Mouse (Mus musculus) retina, embryonic 14.5 days (tissue): Measurements from ENCODE around the gene Dlk2.

Experiments used
- DNase-seq: peaks from one replicate; pipeline ENCODE4 v3.0.0-alpha.2; 2015; ENCODE audit warnings: low spot score

Dlk2 gene

DNA sequence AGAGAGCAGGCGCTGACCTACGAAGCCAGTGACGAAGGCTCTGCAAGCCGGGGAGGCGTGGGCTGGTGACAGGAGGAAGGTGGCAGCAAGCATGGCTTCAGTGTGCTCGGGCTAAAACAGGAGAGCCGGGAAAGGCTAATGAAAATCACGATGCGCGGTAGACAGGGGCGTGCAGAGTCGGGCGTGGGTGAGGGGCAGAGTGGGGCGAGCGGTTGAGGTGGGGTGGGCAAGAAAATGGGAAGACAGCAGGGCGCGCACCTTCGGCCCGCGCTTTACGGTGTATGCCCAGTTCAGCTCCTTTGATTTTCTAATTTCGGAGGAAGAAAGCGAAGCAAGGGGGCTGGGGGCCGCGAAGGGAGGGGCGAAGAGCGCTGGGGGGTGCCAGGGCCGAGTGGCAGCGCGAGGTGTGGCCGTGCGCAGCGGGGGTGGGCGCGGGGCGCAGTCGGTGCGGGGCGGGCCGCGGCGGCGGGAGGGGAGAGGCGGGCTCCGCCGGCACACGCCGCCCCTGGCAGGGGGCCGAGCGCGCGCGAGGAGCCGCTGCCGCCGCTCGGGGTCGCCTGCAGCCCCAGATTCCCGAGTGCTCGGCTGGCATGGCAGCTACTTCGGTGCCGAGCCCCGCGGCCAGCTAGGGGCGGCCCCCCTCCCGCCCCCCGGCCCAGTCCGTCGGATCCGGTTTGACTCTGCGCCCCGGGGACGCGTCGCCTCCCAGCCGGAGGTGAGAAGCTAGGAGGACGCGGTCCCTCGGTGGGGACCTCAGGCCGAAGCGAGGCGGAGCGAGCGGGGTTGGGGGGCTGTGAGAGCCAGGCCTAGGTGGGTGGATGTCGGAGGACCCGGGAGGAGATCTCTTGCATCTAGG lies at the start of gene Dlk2:
Gene Dlk2, plus strand, starts transcription at position 58 of the 856 bp plus-strand sequence.
- peak; percentile 40 for DNase-seq

GRCm38 (mm10) chr17:46247512-46248188 lies 49.6 kb upstream of the Dlk2 start, which contains the start of the genes Polr1c and Yipf3:
Polr1c (minus strand) TSS chr17:46248054.
Yipf3 (plus strand) TSS chr17:46248080.
- DNase-seq, result peak; percentile 97

GRCm38 (mm10) chr17:46248189-46248522 lies 49.1 kb upstream of the Dlk2 start:
- no peak for DNase-seq

DNA sequence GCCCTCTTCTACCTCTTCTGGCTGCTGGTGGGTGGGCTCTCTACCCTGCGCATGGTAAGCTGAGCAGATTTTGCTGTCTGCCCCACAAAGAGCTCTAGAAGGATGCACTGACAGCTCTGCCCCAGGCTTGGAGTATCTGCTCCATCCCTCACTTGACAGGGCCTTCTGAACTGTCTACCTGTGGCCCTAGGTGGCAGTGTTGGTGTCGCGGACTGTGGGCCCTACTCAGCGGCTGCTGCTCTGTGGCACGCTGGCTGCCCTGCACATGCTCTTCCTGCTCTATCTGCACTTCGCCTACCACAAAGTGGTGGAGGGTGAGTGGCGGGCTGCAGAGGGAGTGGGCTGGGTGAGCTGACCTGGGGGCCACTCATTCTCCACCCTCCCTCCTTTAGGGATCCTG lies 46.0 kb upstream of the Dlk2 start:
- DNase-seq, result no peak

DNA sequence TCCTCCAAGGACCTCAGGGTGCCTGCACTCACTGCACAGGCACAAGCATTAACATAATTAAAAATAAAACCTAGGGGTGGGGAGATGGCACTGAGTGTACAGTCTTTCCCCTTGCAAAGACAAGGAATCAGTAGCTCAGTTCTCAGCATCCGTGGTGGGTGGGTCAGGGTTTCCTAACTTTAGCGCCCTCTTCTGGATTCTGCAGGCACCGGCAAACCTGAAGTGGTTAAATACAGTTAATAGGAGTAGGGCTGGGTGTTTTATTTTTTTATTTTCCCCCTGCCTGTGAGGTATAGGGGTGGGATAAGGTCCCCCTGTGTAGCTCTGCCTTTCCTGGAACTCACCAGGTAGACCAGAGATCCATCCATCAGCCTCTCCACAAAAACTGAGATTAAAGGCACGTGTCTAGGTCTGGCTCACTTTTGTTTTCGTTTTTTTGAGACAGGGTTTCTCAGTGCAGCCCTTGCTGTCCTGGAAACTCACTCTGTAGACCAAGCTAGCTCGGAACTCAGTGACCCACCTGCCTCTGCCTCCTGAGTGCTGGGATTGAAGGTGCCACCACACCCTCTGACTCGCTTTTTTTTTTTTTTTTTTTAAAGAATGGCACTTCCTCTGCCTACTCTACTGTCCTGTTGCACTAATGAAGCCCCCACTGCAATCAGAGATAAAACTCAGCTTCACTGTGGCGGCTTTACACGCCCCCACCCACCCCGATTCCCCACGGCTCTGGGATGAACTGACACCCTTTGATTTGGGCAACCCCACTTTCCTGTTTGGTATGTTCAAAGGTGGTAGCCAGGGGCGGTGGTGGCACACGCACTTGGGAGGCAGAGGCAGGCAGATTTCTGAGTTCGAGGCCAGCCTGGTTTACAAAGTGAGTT lies 44.4 kb upstream of the Dlk2 start:
- DNase-seq, result peak; percentile 73

DNA sequence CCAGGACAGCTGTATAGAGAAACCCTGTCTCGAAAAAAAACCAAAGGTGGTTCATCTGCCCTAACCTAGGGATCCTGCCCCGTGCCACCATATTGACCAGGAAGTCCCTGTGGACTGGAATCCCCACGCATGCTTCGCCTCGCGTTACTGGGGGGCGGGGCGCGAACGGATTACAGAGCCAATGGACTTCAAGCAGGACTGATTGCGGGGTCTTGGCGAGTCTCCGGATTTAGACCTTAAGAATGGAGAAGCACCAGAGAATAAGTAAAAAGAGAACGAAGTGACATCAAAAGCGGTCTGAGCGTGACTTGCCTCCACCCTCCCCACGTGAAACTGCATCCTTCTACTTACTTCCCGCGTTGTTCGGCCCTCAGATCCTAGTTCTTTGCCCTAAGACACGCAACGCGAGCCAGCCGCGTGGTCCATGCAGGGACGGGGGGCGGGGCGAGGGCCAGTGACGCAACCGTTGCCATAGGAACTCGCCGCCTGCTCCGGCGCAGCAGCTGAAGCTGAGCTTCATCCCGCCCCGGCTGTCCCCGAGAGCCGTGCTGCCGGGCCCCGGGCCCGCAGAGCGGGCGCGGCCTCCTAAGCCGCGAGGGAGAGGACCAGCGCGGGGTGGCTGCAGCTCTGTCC lies 43.7 kb upstream of the Dlk2 start, which contains the start of gene Lrrc73:
Gene Lrrc73, plus strand, starts transcription at position 80 of the 633 bp plus-strand sequence.
- DNase-seq, result peak; percentile 94

DNA sequence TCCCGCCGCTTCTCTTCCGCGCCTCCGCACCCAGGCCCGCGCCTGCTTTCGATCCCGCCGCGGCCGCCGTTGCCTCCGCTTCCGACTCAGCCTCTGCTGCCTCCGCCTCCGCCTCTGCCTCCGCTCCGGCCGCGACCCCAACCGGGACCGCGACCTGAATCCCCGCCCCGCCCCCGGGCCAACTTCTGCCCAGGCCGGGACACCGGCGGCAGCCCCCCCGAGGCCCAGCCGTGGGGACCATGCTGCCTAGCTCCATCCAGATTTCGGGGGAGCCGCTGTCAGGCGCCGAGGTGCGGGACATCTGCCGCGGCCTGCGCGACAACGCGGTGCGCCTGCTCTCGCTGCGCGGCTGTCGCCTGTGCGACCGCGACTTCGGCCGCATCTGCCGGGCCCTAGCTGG lies 43.1 kb upstream of the Dlk2 start:
- peak; percentile 41 for DNase-seq

GRCm38 (mm10) chr17:46255147-46255546 lies 42.1 kb upstream of the Dlk2 start:
- DNase-seq, result no peak

- DNase-seq, result no peak
Measured at GRCm38 (mm10) chr17:46258279-46259053, 38.8 kb upstream of the Dlk2 start.

DNA sequence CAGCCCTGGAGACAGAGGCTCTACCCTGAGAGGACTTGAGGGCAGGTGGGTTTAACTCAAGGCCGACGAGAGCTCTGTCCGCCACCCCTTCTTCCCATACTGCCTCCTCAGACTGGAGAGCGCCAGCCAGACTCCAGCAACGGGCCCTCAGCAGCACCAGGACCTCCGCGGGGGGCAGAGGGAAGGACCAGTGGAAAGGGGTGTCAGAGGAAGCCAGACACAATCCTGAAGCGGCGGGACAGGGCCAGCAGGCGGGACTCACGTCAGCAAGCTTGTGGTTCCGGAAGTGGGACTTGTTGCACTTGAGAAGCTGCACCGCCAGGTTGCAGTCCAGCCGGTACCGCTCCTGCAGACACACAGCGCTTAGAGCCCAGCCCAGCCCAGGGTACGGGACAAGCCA lies 37.5 kb upstream of the Dlk2 start:
- no peak for DNase-seq

- no peak for DNase-seq
Measured at GRCm38 (mm10) chr17:46262201-46262694, 35.0 kb upstream of the Dlk2 start.

- no peak for DNase-seq
Measured at GRCm38 (mm10) chr17:46265502-46265901, 31.7 kb upstream of the Dlk2 start.

GRCm38 (mm10) chr17:46265918-46266618 lies 31.2 kb upstream of the Dlk2 start:
- DNase-seq, result peak; percentile 91

- no peak for DNase-seq
Measured at GRCm38 (mm10) chr17:46266986-46267385, 30.2 kb upstream of the Dlk2 start.

GRCm38 (mm10) chr17:46267511-46267910 lies 29.7 kb upstream of the Dlk2 start:
- no peak for DNase-seq

- DNase-seq, result no peak
Measured at GRCm38 (mm10) chr17:46268026-46268720, 29.0 kb upstream of the Dlk2 start.

DNA sequence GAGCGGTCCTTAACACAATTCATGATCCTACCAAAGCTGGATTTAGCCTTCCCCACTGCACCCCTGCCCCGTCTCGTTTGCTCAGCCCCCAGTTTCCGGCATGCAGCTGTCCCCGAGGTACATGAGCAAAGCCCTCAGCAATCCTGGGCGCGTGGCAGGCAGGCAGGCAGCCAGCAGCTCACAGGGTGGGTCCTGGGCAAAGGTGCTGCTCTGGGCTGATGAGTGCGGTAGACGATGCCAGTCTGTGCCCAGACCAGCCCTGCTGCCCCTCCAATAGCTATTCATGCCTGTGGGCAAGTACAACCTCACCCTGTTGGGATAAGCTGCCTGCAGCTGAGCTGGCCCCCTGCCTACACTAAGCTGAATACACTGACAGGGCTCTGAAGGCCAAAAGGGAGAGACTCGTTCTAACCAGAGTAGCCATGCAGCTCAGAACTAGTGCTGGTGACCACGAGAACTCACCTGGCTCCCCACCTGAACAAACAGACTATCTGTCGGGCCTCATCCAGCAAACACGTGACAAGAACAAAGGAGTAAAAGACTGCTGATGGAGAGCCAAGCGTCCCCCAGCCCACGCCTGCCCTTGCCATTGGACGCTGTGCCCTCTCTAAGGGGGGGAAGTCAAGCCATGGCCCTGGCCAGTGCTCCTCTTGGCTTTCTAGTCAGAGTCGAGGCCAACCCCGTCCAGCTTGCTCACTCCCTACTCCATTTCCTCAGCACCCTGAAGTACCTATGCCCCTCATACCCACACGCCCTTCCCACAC lies 27.3 kb upstream of the Dlk2 start:
- no peak for DNase-seq

- no peak for DNase-seq
Measured at GRCm38 (mm10) chr17:46272058-46272457, 25.2 kb upstream of the Dlk2 start.

- no peak for DNase-seq
Measured at GRCm38 (mm10) chr17:46272675-46273074, 24.5 kb upstream of the Dlk2 start.
